Mouse (Mus musculus) embryonic stem cell, embryonic (primary cell): Measurements from ENCODE around the gene Syt8.

Experiments
- CTCF ChIA-PET, 4 experiments: fragments of 300-600 bp in 2 of 4; fragments of 350-600 bp in 2 of 4; sonication (Branson Sonifier 250); formaldehyde crosslinking; loops; one replicate each; lab custom pipeline; 2022; ENCODE audit warnings: inconsistent platforms in 2 of 4; lab: Charles Lee
- POLR2A ChIA-PET, 4 experiments: fragments of 300-600 bp in 2 of 4; fragments of 350-600 bp in 2 of 4; sonication (Branson Sonifier 250); formaldehyde crosslinking; loops; one replicate each; lab custom pipeline; 2022; ENCODE audit warnings: antibody characterized with exemption in 4 of 4, inconsistent platforms in 1 of 4; lab: Charles Lee

Gene Syt8

GRCm38 (mm10) chr7:142399250-142399649, 35.4 kb upstream of the Syt8 start:
- ChIA-PET CTCF (interaction anchor here in 2 of 4 experiments (0.7 to 1.2 kb wide), 2 partner anchors 35 to 65 kb away, joined by 3 to 7 read pairs; no protein-coding TSS in a partner anchor), POLR2A (interaction anchor here in 3 of 4 experiments (0.6 to 7.2 kb wide), 6 partner anchors 11 to 356 kb away, joined by 3 to 77 read pairs (median 7); partner anchors contain the start of gene Ctsd (in 2 of the 3))

GRCm38 (mm10) chr7:142400112-142400749, 34.4 kb upstream of the Syt8 start:
- ChIA-PET POLR2A (interaction anchor here in 3 of 4 experiments (0.6 to 7.2 kb wide), 21 partner anchors 12 to 211 kb away, joined by 3 to 77 read pairs (median 3); partner anchors contain the start of gene Ctsd (in 3 of the 3)), CTCF (interaction anchor here in 3 of 4 experiments (1.0 to 1.6 kb wide), 3 partner anchors 28 to 66 kb away, joined by 3 to 7 read pairs (median 4); partner anchors contain the start of gene Tnni2 (in 1 of the 3))

GRCm38 (mm10) chr7:142400750-142401142, 33.9 kb upstream of the Syt8 start:
- ChIA-PET POLR2A (interaction anchor here in 3 of 4 experiments (0.6 to 7.2 kb wide), 21 partner anchors 13 to 210 kb away, joined by 3 to 77 read pairs (median 3); partner anchors contain the start of gene Ctsd (in 3 of the 3)), CTCF (interaction anchor here (0.5 to 1.6 kb wide), 4 partner anchors 27 to 66 kb away, joined by 3 to 7 read pairs (median 4); partner anchors contain the start of gene Tnni2 (in 1 of the 4))

- CTCF ChIA-PET, result interaction anchor here in 2 of 4 experiments (0.6 to 1.6 kb wide), 3 partner anchors 25 to 69 kb away, joined by 3 to 13 read pairs (median 4); no protein-coding TSS in a partner anchor
- POLR2A ChIA-PET, result interaction anchor here in 3 of 4 experiments (2.3 to 7.2 kb wide), 4 partner anchors 15 to 19 kb away, joined by 16 to 77 read pairs (median 18); partner anchors contain the start of gene Ctsd (in 3 of the 3)
Measured at GRCm38 (mm10) chr7:142403591-142403990, 31.1 kb upstream of the Syt8 start.

- ChIA-PET POLR2A (interaction anchor here in 3 of 4 experiments (0.7 to 7.2 kb wide), 21 partner anchors 9 to 648 kb away, joined by 3 to 77 read pairs (median 5); partner anchors contain the start of genes Ctsd (in 3 of the 3) and Gm49369 (in 1 of the 3)), CTCF (interaction anchor here in 2 of 4 experiments (0.7 to 1.7 kb wide), 6 partner anchors 14 to 133 kb away, joined by 3 to 5 read pairs (median 3); no protein-coding TSS in a partner anchor)
Measured at GRCm38 (mm10) chr7:142405134-142405533, 29.5 kb upstream of the Syt8 start.

- ChIA-PET POLR2A (interaction anchor here in 3 of 4 experiments (0.7 to 1.1 kb wide), 3 partner anchors 15 to 35 kb away, joined by 3 to 4 read pairs (median 3); partner anchors contain the start of gene Ifitm10 (in 1 of the 3)), CTCF (interaction anchor here in 2 of 4 experiments (1.2 to 1.6 kb wide), 2 partner anchors 74 kb away, joined by 3 to 6 read pairs; no protein-coding TSS in a partner anchor)
Measured at GRCm38 (mm10) chr7:142407935-142408334, 26.7 kb upstream of the Syt8 start.

GRCm38 (mm10) chr7:142408686-142409085, 26.0 kb upstream of the Syt8 start:
- CTCF ChIA-PET, result interaction anchor here in 3 of 4 experiments (1.2 to 1.7 kb wide), 4 partner anchors 20 to 93 kb away, joined by 3 to 6 read pairs (median 4); no protein-coding TSS in a partner anchor
- POLR2A ChIA-PET, result interaction anchor here in 3 of 4 experiments (0.6 to 1.9 kb wide), 4 partner anchors 21 to 35 kb away, joined by 3 to 9 read pairs (median 3); partner anchors contain the start of genes Ctsd (in 1 of the 3), Gm49369 (in 1 of the 3) and Ifitm10 (in 1 of the 3)

GRCm38 (mm10) chr7:142409603-142410002, 25.0 kb upstream of the Syt8 start:
- POLR2A ChIA-PET, result interaction anchor here in 2 of 4 experiments (0.8 to 1.9 kb wide), 2 partner anchors 22 to 23 kb away, joined by 4 to 9 read pairs; partner anchors contain the start of gene Ctsd (in 1 of the 2)
- CTCF ChIA-PET, result interaction anchor here in 2 of 4 experiments (1.2 to 1.7 kb wide), 2 partner anchors 19 to 93 kb away, joined by 3 to 4 read pairs; no protein-coding TSS in a partner anchor

GRCm38 (mm10) chr7:142413285-142413684, 21.4 kb upstream of the Syt8 start:
- ChIA-PET CTCF (interaction anchor here in 1 of 4 experiments (0.8 kb wide), 1 partner anchor 68 kb away, joined by 3 read pairs; no protein-coding TSS in a partner anchor), POLR2A (interaction anchor here in 2 of 4 experiments (0.6 to 1.0 kb wide), 2 partner anchors 8 to 19 kb away, joined by 3 to 5 read pairs; no protein-coding TSS in a partner anchor)

GRCm38 (mm10) chr7:142415314-142415713, 19.3 kb upstream of the Syt8 start:
- ChIA-PET POLR2A (interaction anchor here in 2 of 4 experiments (0.7 to 1.1 kb wide), 2 partner anchors 23 to 37 kb away, joined by 3 read pairs; no protein-coding TSS in a partner anchor), CTCF (interaction anchor here in 2 of 4 experiments (1.5 to 2.0 kb wide), 2 partner anchors 13 to 81 kb away, joined by 4 to 8 read pairs; no protein-coding TSS in a partner anchor)

- POLR2A ChIA-PET, result interaction anchor here in 2 of 4 experiments (0.7 to 1.3 kb wide), 3 partner anchors 31 to 109 kb away, joined by 3 read pairs; no protein-coding TSS in a partner anchor
- CTCF ChIA-PET, result interaction anchor here in 2 of 4 experiments (0.5 to 2.0 kb wide), 2 partner anchors 82 to 611 kb away, joined by 3 to 8 read pairs; no protein-coding TSS in a partner anchor
Measured at GRCm38 (mm10) chr7:142416225-142416624, 18.4 kb upstream of the Syt8 start.

GRCm38 (mm10) chr7:142418027-142418426, 16.6 kb upstream of the Syt8 start:
- CTCF ChIA-PET, result interaction anchor here in 3 of 4 experiments (0.7 to 2.1 kb wide), 6 partner anchors 10 to 84 kb away, joined by 3 to 14 read pairs (median 6); no protein-coding TSS in a partner anchor

GRCm38 (mm10) chr7:142418679-142419078, 16.0 kb upstream of the Syt8 start:
- POLR2A ChIA-PET, result interaction anchor here in 2 of 4 experiments (1.0 kb wide), 2 partner anchors 84 kb away, joined by 3 read pairs; no protein-coding TSS in a partner anchor
- CTCF ChIA-PET, result interaction anchor here (0.6 to 2.1 kb wide), 8 partner anchors 9 to 1070 kb away, joined by 3 to 14 read pairs (median 6); no protein-coding TSS in a partner anchor

More at GRCm38 (mm10) chr7:142418027-142418426, 16.6 kb upstream of the Syt8 start:
- POLR2A ChIA-PET, result interaction anchor here in 3 of 4 experiments (0.7 to 1.0 kb wide), 4 partner anchors 13 to 1014 kb away, joined by 3 read pairs; no protein-coding TSS in a partner anchor

- ChIA-PET POLR2A (interaction anchor here in 1 of 4 experiments (1.6 kb wide), 1 partner anchor 32 kb away, joined by 5 read pairs; the partner anchor contains the start of gene Ctsd), CTCF (interaction anchor here in 3 of 4 experiments (0.7 to 1.9 kb wide), 3 partner anchors 83 to 85 kb away, joined by 3 to 6 read pairs (median 5); no protein-coding TSS in a partner anchor)
Measured at GRCm38 (mm10) chr7:142419887-142420286, 14.8 kb upstream of the Syt8 start.

- ChIA-PET CTCF (no interaction called here), POLR2A (interaction anchor here in 1 of 4 experiments (0.8 to 0.9 kb wide), 2 partner anchors 10 to 17 kb away, joined by 3 to 4 read pairs; no protein-coding TSS in a partner anchor)
Measured at GRCm38 (mm10) chr7:142421826-142422225, 12.8 kb upstream of the Syt8 start.

- ChIA-PET CTCF (interaction anchor here (0.6 to 3.2 kb wide), 9 partner anchors 10 to 112 kb away, joined by 3 to 18 read pairs (median 3); no protein-coding TSS in a partner anchor), POLR2A (no interaction called here)
Measured at GRCm38 (mm10) chr7:142425641-142426213, 8.9 kb upstream of the Syt8 start.
